Mouse (Mus musculus) heart, adult 2 months (tissue): Measurements from ENCODE around the gene Umad1.

Source experiments
- CTCF ChIP-seq: fragments of 200-600 bp; IDR thresholded peaks from 2 replicates; pipeline ENCODE4 v1.8.1; 2022; ENCODE audit warnings: antibody characterized with exemption, mild to moderate bottlenecking, moderate library complexity
- POLR2A ChIP-seq: fragments of 200-500 bp; IDR thresholded peaks from 2 replicates; pipeline ENCODE4 v1.6.1; 2011; ENCODE audit warnings: mild to moderate bottlenecking, low read depth, low read length, control low read depth; ENCODE audit not compliant: insufficient read depth

GRCm38 (mm10) chr6:8446786-8447185 is 187.7 kb downstream of the Umad1 start:
- TF ChIP-seq CTCF (no peak), POLR2A (no peak)
